Mouse (Mus musculus) midbrain, embryonic 15.5 days (tissue): ENCODE measurements around the gene Ciapin1. TPM values are rescaled to one million over a fixed set of nuclear protein-coding genes. Genes with fewer than 3 reads are reported as not detected.
"Not testable (repeated sequence)": the region's sequence is repeated elsewhere in the genome, so short reads cannot be mapped to it uniquely, and the experiment has no call there.

ENCODE experiments used
- ATAC-seq: fragments of 200-750 bp; cut with Nextera tagmentation; replicated peaks from 2 replicates; pipeline ENCODE4 v1.8.0; 2017; ENCODE audit warnings: moderate TSS enrichment
- H3K27ac ChIP-seq: fragments of 300-500 bp; sonication (generic); 2 replicates; pipeline ENCODE4 v1.5.1; 2015; ENCODE audit warnings: mild to moderate bottlenecking, inconsistent platforms
- H3K27me3 ChIP-seq: fragments of 300-500 bp; sonication (generic); replicated peaks from 2 replicates; pipeline ENCODE4 v1.6.1; 2015; ENCODE audit warnings: inconsistent platforms
- H3K36me3 ChIP-seq: fragments of 300-500 bp; sonication (generic); replicated peaks from 2 replicates; pipeline ENCODE4 v1.6.1; 2015; ENCODE audit warnings: inconsistent platforms
- H3K4me1 ChIP-seq: fragments of 300-500 bp; sonication (generic); 2 replicates; pipeline ENCODE4 v1.6.1; 2015; ENCODE audit warnings: inconsistent platforms
- H3K4me2 ChIP-seq: fragments of 300-500 bp; sonication (generic); 2 replicates; pipeline ENCODE4 v1.6.1; 2015; ENCODE audit warnings: inconsistent platforms, mild to moderate bottlenecking, moderate library complexity
- H3K4me3 ChIP-seq: fragments of 300-500 bp; sonication (generic); 2 replicates; pipeline ENCODE4 v1.5.1; 2015; ENCODE audit warnings: mild to moderate bottlenecking, inconsistent platforms
- H3K9ac ChIP-seq: fragments of 300-500 bp; sonication (generic); 2 replicates; pipeline ENCODE4 v1.6.1; 2015; ENCODE audit warnings: mild to moderate bottlenecking, inconsistent platforms
- H3K9me3 ChIP-seq: fragments of 300-500 bp; sonication (generic); 2 replicates; pipeline ENCODE4 v1.6.1; 2016; ENCODE audit warnings: inconsistent platforms
- WGBS: fragments of 180-500 bp; shearing (Covaris S2); methylation state at CpG from one replicate; pipeline ENCODE4 v1.1.7; 2015; ENCODE audit warnings: mixed read lengths; 5-methylcytosine and 5-hydroxymethylcytosine counted together
- polyA plus RNA-seq: library from polyadenylated mRNA; unstranded; fragments of >200 nt; fragmentation: Nextera tagmentation; extraction: Ambion mirVana; gene quantifications from 2 replicates; pipeline ENCODE4 v1.2.1, GENCODE M21; 2015

The Ciapin1 gene
- polyA plus RNA-seq, 1 experiment from 2014 or later: 217 TPM

DNA sequence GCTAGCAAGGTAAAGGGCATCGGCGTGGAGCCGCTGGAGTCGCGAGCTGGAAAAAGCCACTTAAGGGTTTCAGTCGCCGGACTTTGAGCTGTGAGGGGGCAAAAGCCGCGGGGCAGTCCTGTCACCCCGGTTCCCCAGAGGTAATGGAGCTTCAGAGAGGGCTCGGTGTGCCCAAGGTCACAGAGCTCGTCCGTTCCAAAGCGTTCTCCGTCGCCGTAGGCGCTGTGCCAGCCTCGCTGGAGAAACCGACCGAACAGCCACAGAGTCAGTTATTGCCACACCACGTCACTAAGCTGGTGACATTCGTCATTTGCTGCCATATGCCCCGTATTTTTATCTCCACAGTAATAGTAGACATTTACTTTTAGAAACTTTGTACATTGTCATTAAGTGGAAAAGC is 442 bp upstream of the Ciapin1 start:
- peak; percentile 74 for ATAC-seq
- WGBS: under 1% methylated on average over 23 of the region's 24 CpGs
- H3K27me3 ChIP-seq: no peaks in the 10 kb centered on the region
- H3K4me3 ChIP-seq: peak overlapping the region; percentile 82
- peak overlapping the region; percentile 62 for H3K4me2 ChIP-seq
- peak overlapping the region; percentile 93 for H3K9ac ChIP-seq
- peak overlapping the region; percentile 94 for H3K27ac ChIP-seq
- H3K36me3 ChIP-seq: no peaks in the 10 kb centered on the region
- H3K9me3 ChIP-seq: no peaks in the 10 kb centered on the region
- peaks cover 19% of the 10 kb centered on the region for H3K4me1 ChIP-seq

DNA sequence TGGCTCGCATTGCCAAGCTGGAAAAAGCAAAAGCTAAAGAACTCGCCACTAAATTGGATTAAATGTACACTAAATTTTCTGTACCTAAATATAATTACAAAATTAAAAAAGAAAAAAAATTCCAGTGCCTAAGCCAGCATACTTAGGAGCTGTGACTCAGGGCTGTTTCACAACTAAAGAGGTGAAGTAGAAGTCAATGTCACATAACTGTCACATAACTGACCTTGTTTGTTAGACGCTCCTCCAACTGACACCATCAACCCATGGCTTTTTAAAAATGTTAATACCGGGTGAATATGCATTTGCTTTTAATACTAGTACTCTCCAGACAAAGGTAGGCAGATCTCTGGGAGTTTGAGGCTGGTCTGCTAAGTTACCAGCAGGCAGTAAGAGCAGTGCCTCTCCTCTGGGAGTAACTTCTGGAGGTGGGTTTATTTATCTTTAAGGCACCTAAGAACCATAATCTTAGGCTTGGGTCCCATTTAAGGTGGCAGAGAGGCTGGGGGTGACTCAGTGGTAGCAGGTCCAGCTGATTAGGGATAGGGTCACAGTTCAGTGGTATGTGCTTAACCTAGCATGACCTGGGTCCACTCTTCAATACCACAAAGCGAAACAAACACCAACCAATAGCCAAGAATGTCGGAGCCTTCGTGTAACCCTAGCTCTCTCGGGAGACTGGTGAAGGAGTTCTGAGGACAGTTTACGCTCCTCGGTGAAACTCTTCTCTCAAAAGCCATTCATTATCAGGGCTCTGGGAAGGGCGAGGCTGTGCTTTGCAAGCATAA is 1.5 kb downstream of the Ciapin1 start:
- 79% methylated on average over 11 of the region's 11 CpGs for WGBS
- no peak for ATAC-seq
- peak overlapping the region; percentile 93; the same call in 1 of the 2 replicates for H3K9ac ChIP-seq
- peak overlapping the region; percentile 92 for H3K4me2 ChIP-seq
- H3K4me3 ChIP-seq: peak overlapping the region; percentile 82
- no peaks in the 10 kb centered on the region for H3K27me3 ChIP-seq
- no peaks in the 10 kb centered on the region for H3K9me3 ChIP-seq
- no peak overlapping the region for H3K27ac ChIP-seq
- peaks cover 1% of the 10 kb centered on the region; the same call in 1 of the 2 replicates for H3K36me3 ChIP-seq
- H3K4me1 ChIP-seq: peaks cover 19% of the 10 kb centered on the region

DNA sequence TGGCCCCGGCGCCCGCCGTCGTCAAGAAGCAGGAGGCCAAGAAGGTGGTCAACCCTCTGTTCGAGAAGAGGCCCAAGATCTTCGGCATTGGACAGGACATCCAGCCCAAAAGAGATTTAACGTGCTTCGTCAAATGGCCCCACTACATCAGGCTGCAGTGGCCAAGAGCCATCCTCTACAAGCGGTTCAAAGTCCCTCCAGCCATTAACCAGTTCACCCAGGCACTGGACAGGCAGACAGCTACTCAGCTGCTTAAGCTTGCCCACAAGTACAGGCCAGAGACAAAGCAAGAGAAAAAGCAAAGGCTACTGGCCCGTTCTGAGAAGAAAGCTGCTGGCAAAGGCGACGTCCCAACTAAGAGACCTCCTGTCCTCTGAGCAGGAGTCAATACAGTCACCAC is 2.4 kb downstream of the Ciapin1 start:
- H3K36me3 ChIP-seq, H3K27ac ChIP-seq, H3K9me3 ChIP-seq, H3K27me3 ChIP-seq, H3K4me2 ChIP-seq, H3K9ac ChIP-seq, ATAC-seq, H3K4me3 ChIP-seq: not testable (repeated sequence)
- H3K4me1 ChIP-seq: peaks cover 19% of the 10 kb centered on the region
- 96% methylated on average over 13 of the region's 13 CpGs for WGBS

- H3K9ac ChIP-seq, H3K4me3 ChIP-seq, ATAC-seq, H3K4me2 ChIP-seq, H3K27me3 ChIP-seq, H3K9me3 ChIP-seq, H3K27ac ChIP-seq: not testable (repeated sequence)
- Histone ChIP-seq H3K4me1 (peaks cover 15% of the 10 kb centered on the region), H3K36me3 (peaks cover 12% of the 10 kb centered on the region; the same call in 1 of the 2 replicates)
- WGBS: 83% methylated on average over 7 of the region's 7 CpGs
Observed at GRCm38 (mm10) chr8:94833901-94834405, 4.2 kb downstream of the Ciapin1 start.

GRCm38 (mm10) chr8:94828284-94828683 is 9.9 kb downstream of the Ciapin1 start:
- no peak for ATAC-seq
- H3K27ac ChIP-seq: no peak overlapping the region

GRCm38 (mm10) chr8:94826210-94826609 is 11.9 kb downstream of the Ciapin1 start:
- no peaks in the 10 kb centered on the region for H3K9me3 ChIP-seq
- WGBS: 97% methylated on average over 5 of the region's 5 CpGs
- ATAC-seq: no peak
- H3K9ac ChIP-seq: no peak overlapping the region
- peaks cover 33% of the 10 kb centered on the region; the same call in 1 of the 2 replicates for H3K36me3 ChIP-seq
- no peaks in the 10 kb centered on the region for H3K27me3 ChIP-seq
- no peak overlapping the region for H3K4me2 ChIP-seq
- no peaks in the 10 kb centered on the region for H3K4me1 ChIP-seq
- no peak overlapping the region for H3K4me3 ChIP-seq
- H3K27ac ChIP-seq: no peak overlapping the region

More at GRCm38 (mm10) chr8:94828284-94828683, 9.9 kb downstream of the Ciapin1 start:
- H3K4me2 ChIP-seq: no peak overlapping the region
- H3K4me3 ChIP-seq: no peak overlapping the region
- peaks cover 33% of the 10 kb centered on the region; the same call in 1 of the 2 replicates for H3K36me3 ChIP-seq
- no peaks in the 10 kb centered on the region for H3K4me1 ChIP-seq
- no peaks in the 10 kb centered on the region for H3K9me3 ChIP-seq
- H3K9ac ChIP-seq: no peak overlapping the region
- 89% methylated on average over 6 of the region's 6 CpGs for WGBS
- H3K27me3 ChIP-seq: no peaks in the 10 kb centered on the region

DNA sequence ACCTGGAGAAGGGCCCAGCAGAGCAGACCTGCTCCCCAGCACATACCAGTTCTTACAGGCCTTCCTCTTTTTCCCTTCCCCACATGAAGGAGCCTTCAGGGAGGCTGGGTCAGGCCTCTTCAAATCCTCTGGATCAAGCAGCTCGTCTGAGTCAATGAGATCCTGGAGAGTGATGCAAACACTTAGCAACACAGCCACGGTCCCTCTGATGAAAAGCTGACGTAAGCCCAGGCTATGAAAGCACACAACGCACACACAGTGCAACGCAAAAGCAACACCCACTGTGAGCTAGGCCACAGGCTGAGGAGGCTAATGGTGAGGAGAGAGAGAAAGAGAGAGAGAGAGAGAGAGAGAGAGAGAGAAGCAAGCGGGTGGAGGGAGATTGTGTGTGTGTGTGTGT is 13.0 kb downstream of the Ciapin1 start:
- Histone ChIP-seq H3K36me3 (peaks cover 27% of the 10 kb centered on the region; the same call in 1 of the 2 replicates), H3K4me2 (no peak overlapping the region), H3K27me3 (no peaks in the 10 kb centered on the region), H3K9me3 (no peaks in the 10 kb centered on the region), H3K9ac (no peak overlapping the region), H3K4me1 (no peaks in the 10 kb centered on the region), H3K4me3 (no peak overlapping the region), H3K27ac (no peak overlapping the region)
- no peak for ATAC-seq
- 83% methylated on average over 6 of the region's 6 CpGs for WGBS

- Histone ChIP-seq H3K4me1 (no peaks in the 10 kb centered on the region), H3K4me3 (no peak overlapping the region), H3K9me3 (no peaks in the 10 kb centered on the region), H3K27me3 (no peaks in the 10 kb centered on the region), H3K36me3 (peaks cover 23% of the 10 kb centered on the region; the same call in 1 of the 2 replicates), H3K27ac (no peak overlapping the region), H3K4me2 (no peak overlapping the region), H3K9ac (no peak overlapping the region)
- WGBS: 82% methylated on average over 23 of the region's 23 CpGs
- peak; percentile 39; the same call in 1 of the 2 replicates for ATAC-seq
Observed at GRCm38 (mm10) chr8:94822637-94823560, 15.3 kb downstream of the Ciapin1 start.

- WGBS: 90% methylated on average over 2 of the region's 2 CpGs
- H3K27me3 ChIP-seq: no peaks in the 10 kb centered on the region
- peaks cover 20% of the 10 kb centered on the region; the same call in 1 of the 2 replicates for H3K36me3 ChIP-seq
- no peak overlapping the region for H3K4me3 ChIP-seq
- no peak overlapping the region for H3K27ac ChIP-seq
- H3K9me3 ChIP-seq: no peaks in the 10 kb centered on the region
- no peak overlapping the region for H3K4me2 ChIP-seq
- H3K4me1 ChIP-seq: no peaks in the 10 kb centered on the region
- no peak for ATAC-seq
- H3K9ac ChIP-seq: no peak overlapping the region
Observed at GRCm38 (mm10) chr8:94821381-94821780, 16.8 kb downstream of the Ciapin1 start.

GRCm38 (mm10) chr8:94820553-94820952 is 17.6 kb downstream of the Ciapin1 start:
- no peaks in the 10 kb centered on the region for H3K9me3 ChIP-seq
- H3K27ac ChIP-seq: no peak overlapping the region
- no peaks in the 10 kb centered on the region for H3K27me3 ChIP-seq
- no peak overlapping the region for H3K9ac ChIP-seq
- H3K4me1 ChIP-seq: no peaks in the 10 kb centered on the region
- no peak overlapping the region for H3K4me2 ChIP-seq
- no peak overlapping the region for H3K4me3 ChIP-seq
- no peak for ATAC-seq
- peaks cover 17% of the 10 kb centered on the region; the same call in 1 of the 2 replicates for H3K36me3 ChIP-seq
- whole genome bisulfite sequencing: 87% methylated on average over 7 of the region's 7 CpGs

DNA sequence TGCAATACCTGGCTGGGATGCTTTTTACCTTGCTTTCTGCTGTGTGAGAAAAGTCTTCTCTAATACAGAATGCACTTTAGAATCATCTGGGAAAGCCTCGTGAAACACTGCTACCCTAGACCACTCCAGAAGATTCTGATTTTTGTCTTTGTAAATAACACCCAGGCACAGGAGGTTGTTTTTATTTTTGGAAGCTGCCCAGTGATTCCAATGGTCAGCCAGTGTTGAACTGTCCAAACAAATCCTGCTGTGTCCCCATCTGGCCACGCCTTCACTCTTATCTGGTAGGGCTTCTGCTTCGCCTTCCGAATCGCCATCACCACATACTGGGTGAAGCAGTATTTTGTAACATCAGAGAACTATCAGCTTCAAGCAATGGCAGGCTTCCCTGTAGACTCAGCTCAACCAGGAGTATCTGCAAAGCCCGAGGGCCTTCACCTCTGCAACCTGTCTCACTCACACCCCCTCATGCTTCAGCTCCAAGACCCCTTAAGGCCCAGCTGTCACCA is 18.4 kb downstream of the Ciapin1 start:
- H3K4me3 ChIP-seq: no peak overlapping the region
- H3K4me2 ChIP-seq: no peak overlapping the region
- WGBS: 89% methylated on average over 6 of the region's 6 CpGs
- no peaks in the 10 kb centered on the region for H3K9me3 ChIP-seq
- no peak overlapping the region for H3K9ac ChIP-seq
- H3K4me1 ChIP-seq: no peaks in the 10 kb centered on the region
- no peak overlapping the region for H3K27ac ChIP-seq
- H3K36me3 ChIP-seq: peaks cover 13% of the 10 kb centered on the region; the same call in 1 of the 2 replicates
- H3K27me3 ChIP-seq: no peaks in the 10 kb centered on the region
- no peak for ATAC-seq

DNA sequence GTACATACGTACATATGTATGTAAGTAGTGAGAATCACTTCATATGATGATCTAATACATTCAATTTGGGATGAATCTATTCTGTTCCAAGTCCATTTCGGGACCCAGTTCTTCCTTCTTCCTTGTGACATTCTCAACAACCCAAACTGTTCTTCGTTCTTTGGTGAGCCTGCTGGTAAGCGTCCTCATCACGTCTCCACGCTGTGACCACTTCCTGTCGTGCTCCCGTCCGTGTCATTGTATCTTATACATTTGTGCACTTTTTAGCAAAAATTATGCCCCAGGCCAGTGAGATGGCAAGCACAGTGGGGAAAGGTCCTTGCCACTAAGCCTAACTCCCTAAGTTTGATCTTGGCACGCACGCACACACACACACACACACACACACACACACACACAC is 20.2 kb downstream of the Ciapin1 start:
- 94% methylated on average over 11 of the region's 11 CpGs for WGBS
- Histone ChIP-seq H3K36me3 (0 out of 2 replicates have a peak, but pooled peaks cover 2% of the 10 kb centered on the region), H3K27ac (no peak overlapping the region), H3K27me3 (no peaks in the 10 kb centered on the region), H3K4me3 (no peak overlapping the region), H3K9ac (no peak overlapping the region), H3K4me1 (no peaks in the 10 kb centered on the region), H3K4me2 (no peak overlapping the region), H3K9me3 (no peaks in the 10 kb centered on the region)
- ATAC-seq: no peak
